Mouse (Mus musculus) limb, embryonic 10.5 days (tissue): ENCODE measurements around the gene Myo1a. TPM values are rescaled to one million over a fixed set of nuclear protein-coding genes. Genes with fewer than 3 reads are reported as not detected.
A peak's percentile ranks its signal among the peaks of the same experiment; 100 is the strongest.

Source experiments
- DNase-seq: peaks from one replicate; pipeline ENCODE4 v3.0.0-alpha.2; 2017; ENCODE audit warnings: low spot score
- H3K27ac ChIP-seq: fragments of 300-500 bp; sonication (generic); 2 replicates; pipeline ENCODE4 v1.5.1; 2016; ENCODE audit warnings: mild to moderate bottlenecking
- H3K27me3 ChIP-seq: fragments of 300-500 bp; sonication (generic); 2 replicates; pipeline ENCODE4 v1.6.1; 2016; ENCODE audit warnings: low read depth, mild to moderate bottlenecking; ENCODE audit not compliant: poor library complexity, severe bottlenecking
- H3K36me3 ChIP-seq: fragments of 300-500 bp; sonication (generic); 2 replicates; pipeline ENCODE4 v1.6.1; 2016; ENCODE audit warnings: mild to moderate bottlenecking, moderate library complexity
- H3K4me1 ChIP-seq: fragments of 300-500 bp; sonication (generic); 2 replicates; pipeline ENCODE4 v1.6.1; 2016
- H3K4me3 ChIP-seq: fragments of 300-500 bp; sonication (generic); 2 replicates; pipeline ENCODE4 v1.5.1; 2016; ENCODE audit warnings: mild to moderate bottlenecking, moderate library complexity
- H3K9me3 ChIP-seq: fragments of 300-500 bp; sonication (generic); replicated peaks from 2 replicates; pipeline ENCODE4 v1.6.1; 2016; ENCODE audit warnings: mild to moderate bottlenecking
- WGBS: fragments of 180-500 bp; shearing (Covaris S2); methylation state at CpG from one replicate; pipeline ENCODE4 v1.1.7; 2016; 5-methylcytosine and 5-hydroxymethylcytosine counted together
- polyA plus RNA-seq: library from polyadenylated mRNA; unstranded; fragments of >200 nt; fragmentation: Nextera tagmentation; extraction: Ambion mirVana; gene quantifications from 2 replicates; pipeline ENCODE4 v1.2.1, GENCODE M21; 2016

Gene Myo1a
- polyA plus RNA-seq, 1 experiment from 2014 or later = 0.78 TPM

DNA sequence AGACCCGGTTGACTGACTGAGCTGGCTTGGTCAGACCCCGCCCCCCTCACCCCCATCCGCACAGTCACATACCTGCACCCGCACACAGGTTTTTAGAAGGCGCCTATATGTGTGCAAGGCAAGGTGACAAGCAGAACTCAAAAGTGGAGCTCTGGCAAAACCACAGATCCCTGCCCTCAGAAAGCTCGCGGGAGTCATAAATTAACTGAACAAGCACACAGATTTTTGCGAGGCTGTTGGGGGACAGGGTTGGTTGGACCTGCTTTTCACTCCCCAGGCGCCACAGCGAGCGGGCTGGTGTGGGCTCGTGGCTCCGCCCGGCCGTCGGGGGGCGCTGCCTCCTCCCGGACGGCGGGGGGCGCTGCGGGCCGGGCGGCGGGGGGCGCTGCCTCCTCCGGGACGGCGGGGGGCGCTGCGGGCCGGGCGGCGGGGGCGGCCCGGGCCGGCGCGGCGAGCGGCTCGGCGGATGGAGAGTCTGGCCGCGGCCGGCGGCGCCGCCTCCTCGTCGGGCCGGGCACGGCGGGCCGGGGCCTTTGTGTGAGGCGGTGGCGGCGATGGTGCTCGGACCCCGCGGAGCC lies 34.2 kb downstream of the Myo1a start, which contains the start of gene Zbtb39:
TSS of gene Zbtb39 (plus strand) at position 456 of the 578 bp plus-strand sequence.
- peak; percentile 89 for DNase-seq
- peaks cover 32% of the 10 kb centered on the region for H3K36me3 ChIP-seq
- no peaks in the 10 kb centered on the region for H3K9me3 ChIP-seq
- peaks cover 19% of the 10 kb centered on the region for H3K4me1 ChIP-seq
- H3K4me3 ChIP-seq = peak within 1 kb of the TSS; percentile 100
- peak within 1 kb of the TSS; percentile 97 for H3K27ac ChIP-seq
- H3K27me3 ChIP-seq = no peaks in the 10 kb centered on the region
- 10% methylated on average over 50 of the region's 61 CpGs for WGBS

DNA sequence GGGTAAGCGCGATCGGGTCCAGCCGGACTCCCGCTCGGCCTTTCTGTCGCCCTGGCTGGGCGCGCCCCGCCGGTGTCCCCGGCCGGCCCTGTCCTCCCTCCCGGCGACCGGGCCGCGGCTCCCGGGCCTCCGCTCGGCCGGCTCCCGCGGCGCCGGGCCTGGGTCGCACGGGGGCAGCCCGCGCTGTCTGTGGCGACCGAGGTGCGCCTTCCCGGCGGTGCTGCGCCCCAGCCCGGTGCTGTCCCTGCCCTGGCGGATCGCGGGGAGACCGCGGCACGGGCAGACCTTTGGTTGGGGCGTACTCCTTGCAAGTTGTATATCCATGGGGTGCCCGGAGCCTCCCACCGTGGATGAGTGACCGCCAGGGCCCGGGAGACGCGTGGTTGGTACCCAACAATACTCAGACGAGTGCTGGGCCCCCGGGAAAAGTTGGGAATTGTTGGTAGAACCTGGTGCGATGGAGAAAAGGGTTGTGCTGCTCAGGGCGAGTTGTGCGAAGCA lies 34.7 kb downstream of the Myo1a start:
- H3K36me3 ChIP-seq = peaks cover 37% of the 10 kb centered on the region
- peak overlapping the region; percentile 100 for H3K4me3 ChIP-seq
- peak; percentile 70 for DNase-seq
- H3K9me3 ChIP-seq = no peaks in the 10 kb centered on the region
- peak overlapping the region; percentile 97 for H3K27ac ChIP-seq
- peaks cover 19% of the 10 kb centered on the region for H3K4me1 ChIP-seq
- no peaks in the 10 kb centered on the region for H3K27me3 ChIP-seq
- WGBS = under 1% methylated on average over 55 of the region's 55 CpGs

DNA sequence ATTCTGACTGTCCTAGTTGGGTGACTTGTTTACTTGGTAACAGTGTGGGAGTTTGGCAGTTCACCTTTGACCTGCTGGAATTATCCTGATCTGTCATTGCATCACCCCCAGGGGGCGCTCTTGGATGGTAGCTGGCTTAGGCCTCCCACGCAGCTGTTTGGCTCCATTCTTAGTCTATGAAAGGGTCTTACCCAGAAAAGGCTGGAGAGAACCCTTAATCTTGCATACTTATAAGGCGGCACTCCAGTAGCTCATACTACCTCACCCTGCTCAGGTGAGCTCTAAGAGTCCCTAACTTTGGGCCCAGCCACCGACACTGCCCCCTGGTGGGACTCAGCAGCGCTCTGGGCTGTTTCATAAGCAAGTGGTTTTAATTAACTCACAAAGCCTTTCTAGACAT lies 39.7 kb downstream of the Myo1a start:
- Histone ChIP-seq H3K9me3 (no peaks in the 10 kb centered on the region), H3K4me1 (peaks cover 28% of the 10 kb centered on the region), H3K36me3 (peaks cover 78% of the 10 kb centered on the region), H3K27ac (no peak overlapping the region), H3K27me3 (no peaks in the 10 kb centered on the region), H3K4me3 (no peak overlapping the region)
- WGBS = 59% methylated on average over 5 of the region's 5 CpGs
- DNase-seq = peak; percentile 69

DNA sequence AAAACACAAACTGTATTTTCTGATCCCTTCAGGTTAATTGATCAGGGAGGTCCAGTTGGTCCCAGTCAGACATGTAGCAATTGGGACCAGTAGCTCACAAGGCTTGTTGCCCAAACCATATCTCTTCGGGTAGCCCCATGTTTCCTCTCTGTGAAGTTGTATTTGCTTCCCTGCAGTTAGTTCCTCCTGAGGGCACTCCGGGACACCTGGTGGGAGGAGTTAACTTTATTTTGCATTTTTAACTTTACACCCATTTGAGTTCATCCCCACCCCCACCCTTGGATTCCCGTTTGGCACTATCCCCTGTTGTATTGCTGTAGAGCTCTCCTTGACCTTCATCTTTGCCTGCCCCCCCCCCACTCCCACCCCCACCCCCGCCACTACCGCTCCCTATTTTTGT lies 40.9 kb downstream of the Myo1a start:
- H3K4me3 ChIP-seq = no peak overlapping the region
- no peak for DNase-seq
- H3K27ac ChIP-seq = no peak overlapping the region
- no peaks in the 10 kb centered on the region for H3K27me3 ChIP-seq
- H3K9me3 ChIP-seq = no peaks in the 10 kb centered on the region
- WGBS = 82% methylated on average over 5 of the region's 5 CpGs
- H3K4me1 ChIP-seq = peaks cover 29% of the 10 kb centered on the region
- peaks cover 78% of the 10 kb centered on the region for H3K36me3 ChIP-seq

DNA sequence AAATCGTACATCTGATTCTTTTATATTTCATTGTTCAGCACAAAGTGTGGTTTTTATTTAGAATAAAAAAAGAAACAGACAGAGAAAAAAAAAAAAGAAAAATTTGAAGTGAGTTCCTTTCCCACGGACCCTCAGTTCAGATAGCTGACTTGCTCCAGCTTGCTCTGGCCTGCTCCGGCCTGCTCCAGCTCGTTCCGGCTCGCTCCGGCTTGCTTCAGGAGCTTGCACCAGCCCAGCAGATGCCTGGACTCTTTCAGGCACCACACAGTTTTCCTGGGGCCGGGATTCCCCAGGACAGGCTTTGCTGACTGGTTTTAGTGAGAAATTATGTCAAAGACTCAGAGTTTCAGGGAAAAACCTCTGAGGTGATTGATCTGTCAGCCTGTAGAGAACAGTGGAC lies 42.3 kb downstream of the Myo1a start:
- Histone ChIP-seq H3K4me3 (no peak overlapping the region), H3K27me3 (no peaks in the 10 kb centered on the region), H3K9me3 (no peaks in the 10 kb centered on the region), H3K27ac (no peak overlapping the region), H3K36me3 (peaks cover 66% of the 10 kb centered on the region), H3K4me1 (peaks cover 28% of the 10 kb centered on the region)
- WGBS = 91% methylated on average over 8 of the region's 8 CpGs
- no peak for DNase-seq

DNA sequence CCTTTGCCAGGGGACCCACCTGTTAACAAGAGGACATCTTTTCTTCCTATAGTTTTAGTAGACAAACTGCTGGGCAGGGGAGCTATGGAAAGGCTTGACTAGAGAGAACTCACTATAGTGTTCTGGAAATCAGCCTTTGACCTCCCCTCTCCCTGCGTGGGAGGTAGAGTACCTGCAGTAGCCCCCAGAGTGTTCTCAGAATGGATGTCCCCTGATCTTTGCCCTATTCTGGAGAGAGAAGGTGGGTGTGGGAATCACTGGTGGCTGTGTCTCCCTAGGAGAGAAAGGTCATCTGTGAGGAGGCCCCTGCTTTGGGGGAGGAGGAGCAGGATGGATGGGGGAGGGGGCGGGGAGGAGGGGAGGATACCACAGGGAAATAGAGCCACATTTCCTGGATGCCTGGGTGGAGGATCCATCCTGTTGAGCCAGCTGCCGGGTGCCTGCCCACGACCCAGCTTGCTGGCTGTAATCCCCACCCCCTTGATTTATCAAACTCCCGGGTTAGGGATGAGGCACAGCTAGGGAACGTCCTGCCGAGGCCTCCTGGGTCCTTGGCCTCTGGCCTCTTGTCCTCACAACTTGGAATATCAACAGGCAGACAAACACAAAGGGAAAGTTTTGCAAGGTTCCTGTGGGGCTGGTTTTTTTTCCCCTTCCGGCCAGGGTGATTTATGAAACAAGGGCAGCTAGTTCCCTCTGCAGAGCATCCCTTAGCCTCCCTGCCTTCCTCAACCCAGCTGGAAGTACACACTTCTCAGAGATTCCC lies 44.1 kb downstream of the Myo1a start:
- H3K36me3 ChIP-seq = peaks cover 48% of the 10 kb centered on the region
- 9% methylated on average over 8 of the region's 8 CpGs for WGBS

DNA sequence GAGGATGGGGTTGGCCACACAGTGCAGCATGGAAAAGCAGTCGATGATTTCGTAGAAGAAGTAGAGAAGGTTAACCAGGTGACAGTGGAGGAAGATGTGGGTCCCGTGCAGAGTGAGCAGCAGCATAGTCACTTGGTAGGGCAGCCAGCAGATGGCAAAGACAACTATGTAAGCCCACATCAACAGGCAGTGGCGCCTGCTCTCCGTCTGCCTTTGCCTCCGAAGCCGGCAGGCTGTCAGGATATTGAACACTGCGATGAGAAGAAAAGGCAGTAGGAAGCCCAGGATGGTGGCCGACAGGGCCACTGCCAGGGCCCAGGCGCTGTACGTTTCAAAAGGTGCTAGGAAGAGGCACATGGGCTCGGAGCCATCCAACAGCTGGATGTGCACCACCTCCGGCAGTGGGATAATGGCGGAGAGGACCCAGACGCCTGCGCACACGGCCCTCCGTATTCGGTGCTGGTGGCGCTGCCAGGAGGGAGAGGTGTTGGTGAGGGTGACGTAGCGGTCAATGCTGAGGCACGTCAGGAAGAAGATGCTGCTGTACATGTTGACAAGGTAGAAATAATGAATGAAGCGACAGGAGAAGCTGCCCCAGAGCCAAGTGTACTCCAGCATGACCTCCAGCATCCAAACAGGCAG lies 45.3 kb downstream of the Myo1a start:
- Histone ChIP-seq H3K36me3 (peaks cover 36% of the 10 kb centered on the region), H3K4me3 (peak overlapping the region; percentile 24), H3K27ac (peak overlapping the region; percentile 25; the same call in 1 of the 2 replicates), H3K27me3 (no peaks in the 10 kb centered on the region), H3K4me1 (peaks cover 28% of the 10 kb centered on the region), H3K9me3 (no peaks in the 10 kb centered on the region)
- 51% methylated on average over 24 of the region's 24 CpGs for WGBS
- DNase-seq = no peak

More for the DNA sequence above, 44.1 kb downstream of the Myo1a start:
- peaks cover 28% of the 10 kb centered on the region for H3K4me1 ChIP-seq
- no peaks in the 10 kb centered on the region for H3K27me3 ChIP-seq
- DNase-seq = no peak
- peak overlapping the region; percentile 16; the same call in 1 of the 2 replicates for H3K4me3 ChIP-seq
- H3K9me3 ChIP-seq = no peaks in the 10 kb centered on the region
- no peak overlapping the region for H3K27ac ChIP-seq

DNA sequence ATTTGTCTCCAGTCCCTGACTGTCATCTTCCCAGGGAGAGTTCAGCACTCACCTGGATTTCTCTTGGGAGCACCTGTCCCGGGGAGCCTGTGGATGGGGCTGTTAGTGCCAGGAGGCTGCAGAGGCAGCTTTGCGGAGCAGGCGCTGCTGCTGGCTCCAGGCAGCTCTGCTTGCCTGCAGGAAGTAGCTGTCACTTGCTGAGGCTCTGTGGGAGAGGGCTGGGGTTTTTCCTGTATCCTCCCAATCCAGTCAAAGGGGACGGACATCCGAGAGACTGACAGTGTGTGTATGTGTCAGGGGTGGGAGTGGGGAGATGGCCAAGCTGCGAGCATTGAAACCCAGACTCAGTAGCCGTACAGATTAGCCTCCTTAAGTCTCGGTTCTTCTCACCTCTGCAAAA lies 46.6 kb downstream of the Myo1a start, which contains the start of gene Gpr182:
TSS of gene Gpr182 (minus strand) at position 185 of the 400 bp plus-strand sequence.
- peaks cover 33% of the 10 kb centered on the region for H3K4me1 ChIP-seq
- peaks cover 23% of the 10 kb centered on the region for H3K36me3 ChIP-seq
- 43% methylated on average over 8 of the region's 8 CpGs for WGBS
- DNase-seq = no peak
- no peaks in the 10 kb centered on the region for H3K27me3 ChIP-seq
- H3K4me3 ChIP-seq = peak within 1 kb of the TSS; percentile 24
- no peaks in the 10 kb centered on the region for H3K9me3 ChIP-seq
- no peak within 1 kb of the TSS for H3K27ac ChIP-seq

DNA sequence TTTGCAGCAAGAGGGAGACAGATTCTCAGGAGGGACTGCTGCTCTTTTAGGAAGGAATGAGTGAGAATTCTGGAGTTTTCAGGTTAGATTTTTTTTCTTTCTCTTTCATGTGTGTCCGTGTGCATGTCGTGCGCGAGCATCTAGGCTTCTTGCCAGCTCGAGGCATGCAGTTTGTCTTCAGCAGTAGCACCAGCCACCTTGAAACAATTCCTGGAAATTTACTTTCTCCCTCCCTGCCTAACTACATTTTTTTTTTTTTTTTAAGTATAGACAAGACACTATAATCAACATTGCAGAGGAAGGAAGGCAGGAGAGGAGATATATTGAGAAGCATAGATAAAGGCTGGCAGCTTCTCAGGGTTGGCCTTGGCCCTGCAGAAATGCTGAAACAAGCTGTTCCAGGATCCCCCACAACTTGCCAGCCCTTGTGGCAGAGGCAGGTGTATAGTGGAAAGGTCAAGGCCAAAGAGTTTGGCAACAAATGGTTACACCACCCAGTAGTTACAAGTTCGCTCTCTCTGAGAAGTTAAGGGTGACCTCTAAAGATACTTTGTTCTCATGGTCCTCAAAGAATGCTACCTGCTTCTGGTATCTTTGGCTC lies 49.7 kb downstream of the Myo1a start:
- no peaks in the 10 kb centered on the region for H3K27me3 ChIP-seq
- H3K4me1 ChIP-seq = peaks cover 14% of the 10 kb centered on the region
- no peaks in the 10 kb centered on the region for H3K36me3 ChIP-seq
- WGBS = 82% methylated on average over 6 of the region's 6 CpGs
- H3K4me3 ChIP-seq = no peak overlapping the region
- DNase-seq = no peak
- H3K9me3 ChIP-seq = no peaks in the 10 kb centered on the region
- H3K27ac ChIP-seq = no peak overlapping the region

DNA sequence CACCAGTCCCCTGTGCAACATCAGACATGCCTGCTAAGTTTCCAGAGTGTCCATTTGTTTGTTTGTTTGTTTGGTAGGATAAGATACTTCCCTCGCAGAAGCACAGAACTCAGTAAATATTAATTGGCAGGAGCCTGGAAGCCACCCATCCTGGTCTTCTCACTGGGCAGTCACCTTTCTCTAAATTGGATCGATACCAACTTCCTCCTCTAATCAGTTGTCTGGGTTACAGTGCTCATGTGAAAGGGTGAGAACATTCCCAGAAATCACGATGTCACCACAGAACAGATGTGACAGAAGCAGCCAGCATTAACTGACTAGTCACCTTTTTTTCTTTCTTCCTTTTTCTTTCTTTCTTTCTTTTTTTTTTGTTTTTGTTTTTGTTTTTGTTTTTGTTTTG lies 50.3 kb downstream of the Myo1a start:
- Histone ChIP-seq H3K9me3 (no peaks in the 10 kb centered on the region), H3K4me3 (no peak overlapping the region), H3K36me3 (no peaks in the 10 kb centered on the region), H3K27me3 (no peaks in the 10 kb centered on the region), H3K27ac (no peak overlapping the region), H3K4me1 (peaks cover 9% of the 10 kb centered on the region)
- 75% methylated on average over 3 of the region's 3 CpGs for WGBS
- DNase-seq = no peak

DNA sequence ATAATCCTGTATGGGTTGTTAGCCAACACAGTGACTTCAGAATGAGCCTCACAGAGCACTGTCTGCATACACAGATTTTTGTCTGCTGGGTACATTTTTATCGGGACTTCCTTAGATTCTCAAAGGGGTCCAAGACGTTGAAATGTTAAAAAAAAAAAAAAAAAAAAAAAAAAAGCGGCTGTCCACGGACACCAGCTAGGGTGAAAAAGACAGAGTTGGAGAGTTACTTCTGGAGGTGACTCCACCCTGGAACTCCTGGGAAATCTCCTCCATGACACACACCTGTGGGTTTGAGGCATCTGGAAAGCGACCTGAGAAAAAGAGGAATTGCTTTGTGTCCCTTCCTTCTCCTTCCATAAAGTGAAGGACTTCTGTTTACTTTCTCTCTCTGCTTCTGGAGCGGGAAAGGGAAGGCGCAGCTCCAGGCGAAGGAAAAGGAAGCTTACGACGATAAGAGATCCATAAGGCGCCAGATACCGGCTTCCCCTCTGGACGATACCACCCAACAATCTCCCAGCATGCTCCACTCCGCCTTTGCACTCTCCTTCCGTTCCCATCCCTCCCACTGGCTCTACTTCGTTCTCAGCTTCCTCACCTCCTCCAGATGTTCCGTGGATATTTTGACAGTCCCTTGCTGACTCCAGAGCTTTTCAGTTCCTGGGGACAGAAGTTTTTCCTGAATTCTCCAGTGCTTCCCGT lies 50.9 kb downstream of the Myo1a start:
- Histone ChIP-seq H3K27ac (no peak overlapping the region), H3K4me1 (0 out of 2 replicates have a peak, but pooled peaks cover 5% of the 10 kb centered on the region), H3K4me3 (peak overlapping the region; percentile 23; the same call in 1 of the 2 replicates), H3K36me3 (no peaks in the 10 kb centered on the region), H3K27me3 (no peaks in the 10 kb centered on the region), H3K9me3 (no peaks in the 10 kb centered on the region)
- WGBS = 43% methylated on average over 18 of the region's 18 CpGs
- DNase-seq = no peak
